In the genomic region with DNA sequence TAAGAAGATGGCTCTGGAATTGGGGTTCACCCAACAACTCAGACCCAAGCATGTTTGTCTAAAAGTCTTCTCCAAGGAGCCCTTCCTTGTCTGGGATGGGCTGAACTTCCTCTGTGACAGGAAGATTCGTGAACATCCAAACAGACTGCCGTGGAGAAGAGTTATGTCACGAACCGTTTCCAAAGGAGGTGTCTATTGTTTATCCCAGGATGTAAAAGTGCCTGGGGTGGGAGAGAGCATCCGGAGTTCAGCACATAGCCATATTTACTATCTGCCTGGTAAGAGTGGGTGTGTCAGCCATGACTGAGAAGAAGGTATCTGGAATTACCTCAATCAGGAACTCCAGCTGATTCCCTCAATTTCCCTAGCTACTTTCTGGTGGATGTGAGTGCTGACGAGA, we compare ENCODE assay signal across 33 mouse cellular contexts.
"Had no signal": no experiment of that assay in that cellular context is flagged by ENCODE, and none has a peak within 500 bp of the region (broad histone marks: within the 10 kb centered on the region; RNA-seq: fewer than 3 reads in every experiment).

No protein-coding gene starts in this region.

- H3K27ac ChIP-seq: heart, embryonic 10.5 days; heart, embryonic 13.5 days; heart, embryonic 15.5 days; hindbrain, embryonic 10.5 days; hindbrain, embryonic 12.5 days; hindbrain, embryonic 13.5 days; hindbrain, embryonic 14.5 days; hindbrain, embryonic 15.5 days; hindbrain, postnatal 0 days; intestine, embryonic 15.5 days; kidney, embryonic 15.5 days; kidney, postnatal 0 days; layer of hippocampus, adult 2 months had no signal

- H3K4me1 ChIP-seq: hindbrain, embryonic 15.5 days; intestine, embryonic 15.5 days had no signal

- ATAC-seq: hindbrain, embryonic 16.5 days; hindbrain, postnatal 0 days; inflammation-experienced regulatory T-cells, adult 6 months; intestine, embryonic 15.5 days; intestine, embryonic 16.5 days; intestine, postnatal 0 days had no signal

- H3K4me2 ChIP-seq: heart, embryonic 11.5 days; heart, embryonic 12.5 days; heart, embryonic 13.5 days; heart, embryonic 15.5 days; hindbrain, embryonic 12.5 days; hindbrain, embryonic 13.5 days; hindbrain, embryonic 14.5 days; hindbrain, embryonic 15.5 days; intestine, embryonic 15.5 days; kidney, embryonic 15.5 days had no signal

- H3K4me3 ChIP-seq: heart, embryonic 10.5 days; heart, embryonic 12.5 days; heart, embryonic 13.5 days; heart, embryonic 15.5 days; hindbrain, embryonic 10.5 days; hindbrain, embryonic 12.5 days; hindbrain, embryonic 13.5 days; hindbrain, embryonic 15.5 days; intestine, embryonic 15.5 days; kidney, embryonic 15.5 days; layer of hippocampus, adult 2 months had no signal

- DNase-seq: heart, postnatal 10 days; heart, postnatal 14 days; heart, postnatal 36 days; heart, postnatal 4 days; kidney, adult 11 months; kidney, adult 18-20 months; kidney, adult 8-10 months; kidney, adult 9 months; kidney, postnatal 10 days; kidney, postnatal 14 days; kidney, postnatal 25 days; kidney, postnatal 4 days; layer of hippocampus, adult 9-11 months; layer of hippocampus, postnatal 36 days had no signal

- H3K27me3 ChIP-seq: heart, embryonic 12.5 days; heart, embryonic 13.5 days; heart, embryonic 15.5 days; hindbrain, embryonic 15.5 days; intestine, embryonic 15.5 days; kidney, embryonic 15.5 days had no signal

- H3K9me3 ChIP-seq: heart, embryonic 10.5 days; heart, embryonic 12.5 days; heart, embryonic 13.5 days; heart, embryonic 15.5 days; hindbrain, embryonic 10.5 days; hindbrain, embryonic 12.5 days; hindbrain, embryonic 13.5 days; hindbrain, embryonic 15.5 days; intestine, embryonic 15.5 days; kidney, embryonic 15.5 days had no signal

- H3K9ac ChIP-seq: heart, embryonic 12.5 days; heart, embryonic 13.5 days; heart, embryonic 15.5 days; hindbrain, embryonic 12.5 days; hindbrain, embryonic 13.5 days; hindbrain, embryonic 14.5 days; hindbrain, embryonic 15.5 days; intestine, embryonic 15.5 days; kidney, embryonic 15.5 days had no signal

- H3K36me3 ChIP-seq: heart, embryonic 10.5 days; heart, embryonic 12.5 days; heart, embryonic 13.5 days; heart, embryonic 15.5 days; hindbrain, embryonic 10.5 days; hindbrain, embryonic 12.5 days; hindbrain, embryonic 13.5 days; hindbrain, embryonic 15.5 days; intestine, embryonic 15.5 days; kidney, embryonic 15.5 days had no signal
